Mouse (Mus musculus) ES-E14 (cell line): Measurements from ENCODE around the gene Zfyve27. TPM values are rescaled to one million over a fixed set of nuclear protein-coding genes. Genes with fewer than 3 reads are reported as not detected.

Experiments used
- DNase-seq: peaks from one replicate; pipeline ENCODE4 v3.0.0-alpha.2; 2013; ENCODE audit warnings: low read depth, low spot score
- H3K27ac ChIP-seq: 2 replicates; pipeline ENCODE4 v1.5.1; 2012; ENCODE audit warnings: low read depth, mild to moderate bottlenecking, low read length, moderate library complexity, mixed read lengths; ENCODE audit not compliant: poor library complexity, insufficient read depth, severe bottlenecking
- H3K36me3 ChIP-seq: 2 replicates; pipeline ENCODE4 v1.6.1; 2012; ENCODE audit warnings: mild to moderate bottlenecking, low read length, moderate library complexity, mixed read lengths; ENCODE audit not compliant: control insufficient read depth, poor library complexity, insufficient read depth, severe bottlenecking
- H3K4me1 ChIP-seq, 2 experiments: fragments of 150-350 bp in 1 of 2; sonication (generic) in 1 of 2; 2 replicates each; pipeline ENCODE4 v1.6.1; 2012; ENCODE audit warnings: low read length in 2 of 2, mild to moderate bottlenecking in 1 of 2, mixed read lengths in 1 of 2; ENCODE audit not compliant: control insufficient read depth in 2 of 2, insufficient read depth in 2 of 2, poor library complexity in 1 of 2
- H3K4me3 ChIP-seq, 2 experiments: fragments of 150-350 bp in 1 of 2; sonication (generic) in 1 of 2; 2 replicates each; pipeline ENCODE4 v1.5.1; 2012; ENCODE audit warnings: low read length in 2 of 2, low read depth in 1 of 2, mild to moderate bottlenecking in 1 of 2, mixed read lengths in 1 of 2; ENCODE audit not compliant: insufficient read depth in 1 of 2, poor library complexity in 1 of 2, severe bottlenecking in 1 of 2
- H3K9ac ChIP-seq: 2 replicates; pipeline ENCODE4 v1.6.1; 2012; ENCODE audit warnings: low read depth, mild to moderate bottlenecking, low read length, mixed read lengths; ENCODE audit not compliant: poor library complexity, insufficient read depth, severe bottlenecking
- H3K9me3 ChIP-seq: fragments of 150-350 bp; sonication (generic); 2 replicates; pipeline ENCODE4 v1.6.1; 2012; ENCODE audit warnings: low read depth, mild to moderate bottlenecking, low read length; ENCODE audit not compliant: control insufficient read depth, insufficient read depth
- CHD2 ChIP-seq: IDR thresholded peaks from 2 replicates; pipeline ENCODE4 v1.6.1; 2014; ENCODE audit warnings: mild to moderate bottlenecking, low read depth, low read length, inconsistent platforms
- HCFC1 ChIP-seq: IDR thresholded peaks from 2 replicates; pipeline ENCODE4 v1.6.1; 2012; ENCODE audit warnings: low read length, inconsistent platforms, borderline replicate concordance; ENCODE audit not compliant: insufficient read depth
- MAFK ChIP-seq: IDR thresholded peaks from 2 replicates; pipeline ENCODE4 v1.6.1; 2014; ENCODE audit warnings: mild to moderate bottlenecking, low read depth, low read length, inconsistent platforms; ENCODE audit not compliant: insufficient read depth
- ZC3H11A ChIP-seq: IDR thresholded peaks from 2 replicates; pipeline ENCODE4 v1.6.1; 2012; ENCODE audit warnings: low read depth, mild to moderate bottlenecking, inconsistent platforms, low read length, borderline replicate concordance
- ZNF384 ChIP-seq: IDR thresholded peaks from 2 replicates; pipeline ENCODE4 v1.6.1; 2012; ENCODE audit warnings: low read depth, low read length, inconsistent platforms
- in situ Hi-C, 2 experiments: fragments of 600-800 bp; cut with MboI; formaldehyde crosslinking; loops; one replicate each; pipeline ENCODE4 v1.15.1; 2025; ENCODE audit warnings: low sequenced_read_pairs in 2 of 2, inconsistent platforms in 1 of 2; ENCODE audit not compliant: unreplicated experiment in 2 of 2
- total RNA-seq: library from RNA; depleted of rRNA; stranded (reverse); fragments of 300-350 nt; gene quantifications from 2 replicates; pipeline ENCODE4 v1.2.3, GENCODE M21; 2012

The Zfyve27 gene
- total RNA-seq, 1 experiment, result 45.9 TPM

DNA sequence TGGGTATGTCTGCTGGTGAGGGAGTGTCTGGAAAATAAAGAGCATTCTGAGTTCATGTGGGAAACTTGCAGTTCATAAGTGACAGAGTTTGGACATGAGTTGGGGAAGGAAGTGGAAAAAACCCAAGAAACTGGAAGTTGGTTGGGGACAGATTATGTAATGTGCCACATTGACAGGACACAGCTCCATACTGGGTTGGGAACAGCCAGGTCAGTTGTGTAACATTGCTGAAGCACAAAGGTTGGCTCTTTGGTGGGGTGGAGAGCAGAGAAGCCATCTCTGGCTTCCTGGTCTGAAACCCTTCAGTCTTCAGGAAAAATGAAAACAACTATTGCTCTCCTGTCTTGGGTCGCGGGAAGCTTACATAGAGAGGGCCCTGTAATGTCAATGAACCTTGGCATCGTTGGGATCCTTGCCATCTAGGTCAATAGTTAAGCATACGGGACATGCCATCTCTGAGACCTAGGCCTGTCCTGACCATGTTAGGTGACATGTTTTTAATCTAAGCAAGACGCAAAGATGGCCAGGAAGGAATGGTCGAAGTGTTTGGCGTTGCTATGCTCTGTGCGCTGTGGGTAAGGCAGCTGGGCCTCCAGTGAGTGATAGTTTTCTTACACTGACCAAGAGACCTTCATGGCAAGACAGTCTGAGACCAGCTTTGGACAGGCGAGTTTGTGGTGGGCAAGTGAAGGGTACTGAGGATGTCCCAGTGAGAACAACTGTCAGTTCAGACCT, 17.3 kb upstream of the Zfyve27 start:
- no peak for DNase-seq
- Histone ChIP-seq H3K27ac (no peak overlapping the region), H3K36me3 (peaks cover 6% of the 10 kb centered on the region; the same call in 1 of the 2 replicates), H3K4me1 (peaks cover 8 to 17% of the 10 kb centered on the region in 2 experiments), H3K4me3 (peak overlapping the region in 1 of 2 experiments; percentile 92; a peak in 1 of 4 replicates), H3K9ac (peak overlapping the region; percentile 79; the same call in 1 of the 2 replicates), H3K9me3 (no peaks in the 10 kb centered on the region)
- in situ Hi-C loops, result no loop called here
- TF ChIP-seq MAFK (no peak), HCFC1 (no peak), ZNF384 (no peak), CHD2 (no peak), ZC3H11A (no peak)

DNA sequence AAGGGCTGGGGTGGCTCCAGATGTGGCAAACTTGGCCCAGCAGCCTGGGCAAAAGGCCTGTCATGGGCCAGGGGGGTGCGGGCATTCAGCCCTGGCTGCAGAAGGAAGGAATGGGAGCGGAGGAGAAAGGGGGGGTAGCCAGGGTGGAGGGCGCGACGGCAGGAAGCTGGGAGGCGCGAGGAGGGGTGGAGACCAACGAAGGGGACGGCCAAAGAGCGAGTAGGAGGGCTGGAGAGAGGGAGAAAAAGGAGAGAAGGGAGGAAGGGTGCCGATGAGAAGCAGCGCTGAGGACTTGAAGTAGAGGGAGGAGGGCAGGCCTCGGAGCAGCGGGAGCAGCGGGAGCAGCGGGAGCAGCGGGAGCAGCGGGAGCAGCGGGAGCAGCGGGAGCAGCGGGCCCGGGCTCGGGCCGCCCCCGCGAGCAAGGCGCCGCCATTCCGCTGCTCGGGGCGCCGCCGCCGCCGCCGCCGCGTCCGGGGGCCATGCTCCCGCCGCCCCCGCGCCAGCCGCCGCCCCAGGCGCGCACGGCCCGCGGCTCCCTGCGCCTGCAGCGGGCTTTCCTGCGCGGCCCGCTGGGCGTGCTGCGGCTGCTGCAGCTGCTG, 16.5 kb upstream of the Zfyve27 start, which contains the start of gene Marveld1:
Gene Marveld1, plus strand, starts transcription at position 231 of the 599 bp plus-strand sequence.
- in situ Hi-C loops, result no loop called here
- Histone ChIP-seq H3K9ac (peak within 1 kb of the TSS; percentile 79), H3K9me3 (no peaks in the 10 kb centered on the region), H3K4me1 (peaks cover 7 to 23% of the 10 kb centered on the region in 2 experiments), H3K4me3 (peak within 1 kb of the TSS; percentile 86 to 92), H3K27ac (peak within 1 kb of the TSS; percentile 2), H3K36me3 (peaks cover 6% of the 10 kb centered on the region; the same call in 1 of the 2 replicates)
- DNase-seq, result no peak
- TF ChIP-seq ZC3H11A (no peak), ZNF384 (no peak), HCFC1 (no peak)

DNA sequence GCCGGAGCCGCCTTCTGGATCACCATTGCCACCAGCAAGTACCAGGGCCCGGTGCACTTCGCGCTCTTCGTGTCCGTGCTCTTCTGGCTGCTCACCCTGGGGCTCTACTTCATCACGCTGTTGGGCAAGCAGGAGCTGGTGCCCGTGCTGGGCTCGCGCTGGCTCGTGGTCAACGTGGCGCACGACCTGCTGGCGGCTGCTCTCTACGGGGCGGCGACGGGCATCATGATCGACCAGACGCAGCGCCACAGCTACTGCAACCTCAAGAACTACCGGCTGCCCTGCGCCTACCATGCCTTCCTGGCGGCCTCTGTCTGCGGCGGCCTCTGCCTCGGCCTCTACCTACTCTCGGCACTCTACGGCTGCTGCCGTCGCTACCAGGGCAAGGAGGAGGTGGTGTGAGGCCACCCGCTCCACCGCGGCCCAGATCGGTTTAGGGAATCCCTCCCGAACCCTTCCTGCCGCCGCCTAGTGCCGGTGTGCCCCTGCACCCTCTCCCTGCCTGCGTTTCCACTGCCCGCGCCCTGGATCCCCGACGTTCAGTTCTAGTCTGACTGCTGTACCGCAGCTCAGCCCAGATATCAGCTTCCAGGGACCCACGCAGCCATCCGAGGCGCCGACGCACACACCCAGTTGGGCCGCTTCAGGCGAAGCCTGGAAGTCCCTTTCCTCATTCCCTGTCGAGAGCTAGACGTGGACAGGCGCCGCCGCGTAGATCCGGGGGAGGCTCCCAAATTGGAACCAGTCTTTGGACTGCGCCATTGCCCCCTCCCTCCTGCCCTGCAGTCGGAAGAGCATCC, 15.8 kb upstream of the Zfyve27 start:
- Histone ChIP-seq H3K9ac (peak overlapping the region; percentile 79), H3K9me3 (no peaks in the 10 kb centered on the region), H3K4me1 (peaks cover 7 to 22% of the 10 kb centered on the region in 2 experiments), H3K36me3 (peaks cover 6% of the 10 kb centered on the region; the same call in 1 of the 2 replicates), H3K27ac (peak overlapping the region; percentile 2), H3K4me3 (peak overlapping the region; percentile 86 to 92)
- TF ChIP-seq HCFC1, result no peak
- no peak for TF ChIP-seq CHD2
- TF ChIP-seq ZNF384, result no peak
- no peak for TF ChIP-seq MAFK
- no peak for TF ChIP-seq ZC3H11A
- in situ Hi-C loops, result no loop called here
- no peak for DNase-seq

DNA sequence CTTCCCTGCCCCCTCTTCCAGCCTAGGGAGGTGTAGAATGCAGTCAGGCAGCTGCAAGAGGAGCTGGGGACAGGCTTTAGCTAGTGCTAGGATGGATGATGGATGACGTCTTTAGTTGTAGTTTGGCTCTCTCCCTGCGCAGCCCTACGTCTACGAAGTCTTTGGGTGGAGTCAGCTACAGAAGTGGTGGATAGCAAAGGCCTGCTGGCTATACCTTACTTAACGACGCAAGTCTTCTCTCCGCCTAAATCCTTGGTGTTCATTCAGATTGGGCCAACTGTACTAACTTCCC, 15.2 kb upstream of the Zfyve27 start:
- Histone ChIP-seq H3K9ac (peak overlapping the region; percentile 79), H3K4me3 (peak overlapping the region; percentile 86 to 92), H3K4me1 (peaks cover 7 to 25% of the 10 kb centered on the region in 2 experiments), H3K9me3 (no peaks in the 10 kb centered on the region), H3K27ac (no peak overlapping the region), H3K36me3 (peaks cover 6% of the 10 kb centered on the region; the same call in 1 of the 2 replicates)
- in situ Hi-C loops, result no loop called here
- TF ChIP-seq CHD2 (no peak), HCFC1 (no peak), ZC3H11A (no peak), ZNF384 (no peak), MAFK (no peak)
- DNase-seq, result no peak
